Mouse (Mus musculus) embryonic fibroblast, embryonic 13.5 days (primary cell): ENCODE data around the gene Fam228b.

Experiments
- CTCF ChIP-seq: IDR thresholded peaks from 2 replicates; pipeline ENCODE4 v1.5.1; 2011; ENCODE audit warnings: mild to moderate bottlenecking, control low read depth, low read length, moderate library complexity, borderline replicate concordance; ENCODE audit not compliant: insufficient read depth
- POLR2A ChIP-seq: IDR thresholded peaks from 2 replicates; pipeline ENCODE4 v1.6.1; 2011; ENCODE audit warnings: low read depth, mild to moderate bottlenecking, control low read depth, low read length, moderate library complexity

DNA sequence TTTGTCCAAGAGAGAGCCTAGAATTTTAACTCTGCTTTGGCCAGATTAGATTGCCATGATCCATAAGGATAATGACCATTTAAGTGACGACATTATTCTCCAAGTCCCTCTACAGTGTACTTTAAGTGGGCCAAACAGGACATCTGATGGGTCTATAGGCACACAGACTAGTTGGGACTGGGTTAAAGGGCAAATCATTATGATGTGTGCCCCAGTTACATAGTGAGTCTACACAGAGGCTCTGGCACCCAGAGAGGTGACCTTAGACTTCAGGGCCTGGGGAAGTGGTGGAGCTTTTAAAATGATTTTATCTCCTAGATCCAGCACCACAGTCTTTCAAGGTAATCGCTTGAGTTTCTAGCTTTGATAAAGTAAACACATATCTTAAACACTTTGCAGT lies 11.2 kb upstream of the Fam228b start:
- TF ChIP-seq POLR2A: no peak
- TF ChIP-seq CTCF: no peak
